Mouse (Mus musculus): Measurements from ENCODE around the gene Gm21409. TPM values are rescaled to one million over a fixed set of nuclear protein-coding genes. Genes with fewer than 3 reads are reported as not detected.
"Not testable (repeated sequence)": the region's sequence is repeated elsewhere in the genome, so short reads cannot be mapped to it uniquely, and the experiment has no call there.

Gm21409 gene
- total RNA-seq (2015): not detected in 2 replicates
- total RNA-seq (2017): not detected in 2 replicates

GRCm38 (mm10) chrY:84746385-84746784, at the start of gene Gm21409:
Gene Gm21409, plus strand, starts transcription at chrY:84746685.
- not testable (repeated sequence) for ATAC-seq (ENCODE audit: poor library complexity, severe bottlenecking)

Other genes starting within 250 kb of the Gm21409 start
- not detected in 2 replicates for gene Gm21394, start 181.8 kb upstream of the Gm21409 start, total RNA-seq (2015)
- not detected in 2 replicates for gene Gm21394, start 181.8 kb upstream of the Gm21409 start, total RNA-seq (2017)